Mouse (Mus musculus): Measurements from ENCODE around the gene Acbd4.

GRCm38 (mm10) chr11:103081631-103082030 is 19.9 kb upstream of the Acbd4 start:
- no peak for TF ChIP-seq CTCF (IDR thresholded peaks at IDR 0.05; ENCODE audit: low read depth, low read length)
- TF ChIP-seq POLR2A (IDR thresholded peaks at IDR 0.05; ENCODE audit: insufficient read depth, low read length), result no peak

Data from ES-Bruce4 (cell line).